Mouse (Mus musculus) adrenal gland, postnatal 4 days (tissue): ENCODE data around the gene Gm17689. TPM values are rescaled to one million over a fixed set of nuclear protein-coding genes. Genes with fewer than 3 reads are reported as not detected.

Experiments
- DNase-seq, 2 experiments: peaks; one replicate each; pipeline ENCODE4 v3.0.0; 2021 to 2022; ENCODE audit warnings: low spot score in 2 of 2, mixed read lengths in 2 of 2
- long read RNA-seq, 2 experiments: library from polyadenylated mRNA; stranded (forward); transcript quantifications; one replicate each; pipeline ENCODE4 v2.0.0; 2021
- total RNA-seq, 2 experiments: library from RNA; stranded (reverse); gene quantifications; 2 replicates each; pipeline ENCODE4 v1.2.3; 2021

Gene Gm17689
- not detected for total RNA-seq
- long read RNA-seq, experiment 1 = 0 reads
- long read RNA-seq, experiment 2 = 0 reads

DNA sequence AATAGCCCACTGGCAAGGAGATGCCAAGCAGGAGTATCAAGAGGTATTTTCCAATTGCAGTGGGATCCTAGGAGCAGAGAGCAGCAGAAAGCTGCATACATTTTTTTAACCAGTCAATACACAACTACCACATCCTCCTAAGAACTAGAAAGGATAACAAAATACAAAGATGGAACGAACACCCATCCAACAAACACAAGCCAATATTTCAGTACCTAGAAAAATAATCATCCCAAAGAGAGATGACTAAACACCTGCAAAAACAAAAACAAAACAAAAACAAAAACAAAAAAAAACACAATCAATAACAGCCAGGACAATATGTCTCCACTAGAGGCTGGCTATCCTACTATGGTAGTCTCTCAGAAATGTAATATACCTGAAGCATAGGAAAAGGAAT is at the start of gene Gm17689:
Gene Gm17689, minus strand, starts transcription at position 101 of the 400 bp plus-strand sequence.
- no peak for DNase-seq

DNA sequence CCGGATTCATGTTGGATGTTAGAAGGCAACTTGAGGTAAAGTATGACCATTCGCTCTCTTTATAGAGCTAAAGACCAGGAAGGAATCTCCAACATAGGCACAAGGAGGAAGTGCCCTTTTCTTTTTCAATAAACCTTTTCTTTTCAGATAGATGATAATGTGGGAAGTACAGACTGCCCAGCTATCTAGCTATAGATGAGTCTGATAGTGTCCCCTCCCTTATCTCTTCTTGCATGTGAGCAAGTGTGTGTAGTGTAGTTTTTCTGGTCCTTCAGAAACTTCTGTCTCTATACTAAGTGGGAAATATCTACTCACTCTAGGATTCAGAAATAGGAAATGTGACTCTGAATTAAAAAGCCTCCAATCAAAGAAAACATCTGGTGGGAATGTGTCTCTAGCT is 40.6 kb downstream of the Gm17689 start, which contains the start of gene Gm5615:
Gene Gm5615, minus strand, starts transcription at position 101 of the 400 bp plus-strand sequence.
- no peak for DNase-seq

Other genes starting within 250 kb of the Gm17689 start
- not detected for gene Gm7257, start 150.8 kb downstream of the Gm17689 start, total RNA-seq
- not detected for gene Gm9513, start 107.0 kb downstream of the Gm17689 start, total RNA-seq
- gene Gm5615, start 40.7 kb downstream of the Gm17689 start, total RNA-seq = not detected
- not detected for gene A630095E13Rik, start 60.7 kb upstream of the Gm17689 start, total RNA-seq
- gene Acrv1, start 110.6 kb upstream of the Gm17689 start, total RNA-seq = not detected
- gene Chek1, start 144.4 kb upstream of the Gm17689 start, total RNA-seq = 10 to 100 TPM; 14.7 to 16.4 TPM
- gene Stt3a, start 185.0 kb upstream of the Gm17689 start, total RNA-seq = 100 to 1,000 TPM; 256 to 282 TPM
- gene Ei24, start 214.8 kb upstream of the Gm17689 start, total RNA-seq = 100 to 1,000 TPM; 117 to 119 TPM
- gene Fez1, start 239.2 kb upstream of the Gm17689 start, total RNA-seq = 10 to 100 TPM; 12.0 to 12.8 TPM